Mouse (Mus musculus): Measurements from ENCODE around the gene Arhgap18.

DNA sequence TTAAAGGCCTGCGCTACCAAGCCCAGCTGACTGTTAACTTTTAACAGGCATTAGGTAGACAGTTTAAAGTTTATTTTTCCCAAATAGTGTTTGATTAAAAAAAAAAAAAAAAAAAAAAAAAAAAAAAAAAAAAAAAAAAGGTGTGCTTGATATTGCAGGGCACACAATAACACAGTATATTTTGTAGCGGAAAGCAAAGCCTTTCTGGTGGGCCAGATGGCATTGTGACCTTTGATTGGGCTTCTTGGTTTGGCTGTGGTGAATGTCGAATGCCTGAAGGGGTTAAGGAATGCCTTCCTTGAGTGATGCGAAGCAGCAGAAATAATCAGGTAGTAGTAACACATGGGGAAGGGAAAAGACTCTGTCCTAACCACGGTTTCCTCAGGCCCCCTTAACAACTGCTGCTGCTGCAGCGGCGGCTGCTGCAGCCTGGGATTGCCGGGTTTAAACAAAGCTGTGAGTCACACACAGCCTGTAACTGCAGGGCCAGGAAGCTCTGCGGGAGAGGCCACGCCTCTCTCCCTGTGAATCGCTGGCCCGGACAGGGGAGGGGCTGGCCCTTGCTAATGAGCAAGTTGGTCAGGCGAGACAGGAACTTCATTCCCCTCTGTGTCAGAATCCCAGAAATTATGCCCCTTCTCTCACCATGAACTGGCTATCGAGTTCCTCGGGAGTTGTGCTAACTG, 18.9 kb downstream of the Arhgap18 start:
- TF ChIP-seq POLR2A (IDR thresholded peaks at IDR 0.05; ENCODE audit: low read depth, low read length), result peak; percentile 22
- no peak for TF ChIP-seq CTCF (conservative IDR thresholded peaks at IDR 0.05; ENCODE audit: insufficient read depth, insufficient read length, low read depth, low read length)

All from kidney, adult 2 months (tissue).